Mouse (Mus musculus): ENCODE data around the gene Iars. TPM values are rescaled to one million over a fixed set of nuclear protein-coding genes. Genes with fewer than 3 reads are reported as not detected.

Iars gene
- polyA plus RNA-seq, 1 experiment from 2014 or later, result 75.3 TPM

GRCm38 (mm10) chr13:49677793-49678192 lies 4.1 kb upstream of the Iars start:
- H3K4me3 ChIP-seq (replicated peaks), result no peak overlapping the region
- no peak overlapping the region for H3K9ac ChIP-seq (replicated peaks)
- H3K4me1 ChIP-seq (replicated peaks), result peaks cover 8% of the 10 kb centered on the region
- ATAC-seq (ENCODE audit: insufficient number of reproducible peaks, insufficient read depth, low FRiP score, low TSS enrichment, low read depth), result no peak
- no peaks in the 10 kb centered on the region for H3K9me3 ChIP-seq
- no peak overlapping the region for H3K4me2 ChIP-seq
- 93% methylated on average over 2 of the region's 2 CpGs for WGBS
- no peak overlapping the region for H3K27ac ChIP-seq
- H3K27me3 ChIP-seq, result no peaks in the 10 kb centered on the region
- H3K36me3 ChIP-seq, result peaks cover 44% of the 10 kb centered on the region

- Histone ChIP-seq H3K4me3 (replicated peaks) (peak overlapping the region; percentile 59), H3K9me3 (no peaks in the 10 kb centered on the region), H3K27ac (peak overlapping the region; percentile 26; the same call in 1 of the 2 replicates), H3K27me3 (no peaks in the 10 kb centered on the region), H3K4me1 (replicated peaks) (peaks cover 20% of the 10 kb centered on the region), H3K9ac (replicated peaks) (peak overlapping the region; percentile 69), H3K36me3 (peaks cover 12% of the 10 kb centered on the region; the same call in 1 of the 2 replicates), H3K4me2 (peak overlapping the region; percentile 91)
- under 1% methylated on average over 20 of the region's 20 CpGs for WGBS
- ATAC-seq (ENCODE audit: insufficient number of reproducible peaks, insufficient read depth, low FRiP score, low TSS enrichment, low read depth), result no peak
Observed at GRCm38 (mm10) chr13:49682233-49682846, 440 bp downstream of the Iars start.

- Histone ChIP-seq H3K4me1 (replicated peaks) (peaks cover 20% of the 10 kb centered on the region), H3K27ac (no peak overlapping the region), H3K4me2 (no peak overlapping the region), H3K36me3 (peaks cover 20% of the 10 kb centered on the region), H3K9ac (replicated peaks) (no peak overlapping the region), H3K4me3 (replicated peaks) (no peak overlapping the region), H3K9me3 (no peaks in the 10 kb centered on the region), H3K27me3 (no peaks in the 10 kb centered on the region)
- ATAC-seq (ENCODE audit: insufficient number of reproducible peaks, insufficient read depth, low FRiP score, low TSS enrichment, low read depth), result no peak
- 87% methylated on average over 4 of the region's 4 CpGs for WGBS
Observed at GRCm38 (mm10) chr13:49684266-49684665, 2.4 kb downstream of the Iars start.

GRCm38 (mm10) chr13:49691056-49691455 lies 9.2 kb downstream of the Iars start:
- Histone ChIP-seq H3K27me3 (no peaks in the 10 kb centered on the region), H3K9me3 (no peaks in the 10 kb centered on the region), H3K9ac (replicated peaks) (no peak overlapping the region), H3K4me2 (no peak overlapping the region), H3K4me3 (replicated peaks) (no peak overlapping the region), H3K36me3 (peaks cover 63% of the 10 kb centered on the region), H3K4me1 (replicated peaks) (no peaks in the 10 kb centered on the region), H3K27ac (no peak overlapping the region)
- ATAC-seq (ENCODE audit: insufficient number of reproducible peaks, insufficient read depth, low FRiP score, low TSS enrichment, low read depth), result no peak
- WGBS, result 97% methylated on average over 5 of the region's 5 CpGs

GRCm38 (mm10) chr13:49703216-49703779 lies 21.4 kb downstream of the Iars start:
- no peak overlapping the region for H3K4me3 ChIP-seq (replicated peaks)
- H3K4me1 ChIP-seq (replicated peaks), result no peaks in the 10 kb centered on the region
- ATAC-seq (ENCODE audit: insufficient number of reproducible peaks, insufficient read depth, low FRiP score, low TSS enrichment, low read depth), result no peak
- no peak overlapping the region for H3K9ac ChIP-seq (replicated peaks)
- H3K27ac ChIP-seq, result no peak overlapping the region
- H3K4me2 ChIP-seq, result no peak overlapping the region
- H3K27me3 ChIP-seq, result no peaks in the 10 kb centered on the region
- no peaks in the 10 kb centered on the region for H3K9me3 ChIP-seq
- peaks cover 83% of the 10 kb centered on the region for H3K36me3 ChIP-seq
- 92% methylated on average over 11 of the region's 11 CpGs for WGBS

- Histone ChIP-seq H3K4me2 (no peak overlapping the region), H3K9me3 (no peaks in the 10 kb centered on the region), H3K36me3 (peaks cover 94% of the 10 kb centered on the region), H3K27ac (no peak overlapping the region), H3K4me1 (replicated peaks) (no peaks in the 10 kb centered on the region), H3K9ac (replicated peaks) (no peak overlapping the region), H3K4me3 (replicated peaks) (no peak overlapping the region), H3K27me3 (no peaks in the 10 kb centered on the region)
- no peak for ATAC-seq (ENCODE audit: insufficient number of reproducible peaks, insufficient read depth, low FRiP score, low TSS enrichment, low read depth)
- WGBS, result 94% methylated on average over 3 of the region's 3 CpGs
Observed at GRCm38 (mm10) chr13:49706032-49706690, 24.3 kb downstream of the Iars start.

- H3K36me3 ChIP-seq, result peaks cover 94% of the 10 kb centered on the region
- 91% methylated on average over 8 of the region's 8 CpGs for WGBS
- no peak for ATAC-seq (ENCODE audit: insufficient number of reproducible peaks, insufficient read depth, low FRiP score, low TSS enrichment, low read depth)
Observed at GRCm38 (mm10) chr13:49708311-49708710, 26.4 kb downstream of the Iars start.

GRCm38 (mm10) chr13:49712047-49712721 lies 30.3 kb downstream of the Iars start:
- no peak overlapping the region for H3K4me3 ChIP-seq (replicated peaks)
- peaks cover 94% of the 10 kb centered on the region for H3K36me3 ChIP-seq
- no peaks in the 10 kb centered on the region for H3K4me1 ChIP-seq (replicated peaks)
- H3K9me3 ChIP-seq, result no peaks in the 10 kb centered on the region
- H3K27me3 ChIP-seq, result no peaks in the 10 kb centered on the region
- H3K4me2 ChIP-seq, result no peak overlapping the region
- 93% methylated on average over 12 of the region's 12 CpGs for WGBS
- no peak overlapping the region for H3K27ac ChIP-seq
- ATAC-seq (ENCODE audit: insufficient number of reproducible peaks, insufficient read depth, low FRiP score, low TSS enrichment, low read depth), result no peak
- H3K9ac ChIP-seq (replicated peaks), result no peak overlapping the region

More at GRCm38 (mm10) chr13:49708311-49708710, 26.4 kb downstream of the Iars start:
- no peak overlapping the region for H3K4me2 ChIP-seq
- no peak overlapping the region for H3K27ac ChIP-seq
- no peaks in the 10 kb centered on the region for H3K27me3 ChIP-seq
- H3K9ac ChIP-seq (replicated peaks), result no peak overlapping the region
- H3K4me1 ChIP-seq (replicated peaks), result no peaks in the 10 kb centered on the region
- H3K9me3 ChIP-seq, result no peaks in the 10 kb centered on the region
- no peak overlapping the region for H3K4me3 ChIP-seq (replicated peaks)

GRCm38 (mm10) chr13:49719310-49719709 lies 37.4 kb downstream of the Iars start:
- ATAC-seq (ENCODE audit: insufficient number of reproducible peaks, insufficient read depth, low FRiP score, low TSS enrichment, low read depth), result no peak
- Histone ChIP-seq H3K4me1 (replicated peaks) (no peaks in the 10 kb centered on the region), H3K27ac (no peak overlapping the region), H3K36me3 (peaks cover 98% of the 10 kb centered on the region), H3K4me2 (no peak overlapping the region), H3K9me3 (no peaks in the 10 kb centered on the region), H3K9ac (replicated peaks) (no peak overlapping the region), H3K27me3 (no peaks in the 10 kb centered on the region), H3K4me3 (replicated peaks) (no peak overlapping the region)
- 89% methylated on average over 3 of the region's 3 CpGs for WGBS

- Histone ChIP-seq H3K4me3 (replicated peaks) (no peak overlapping the region), H3K27me3 (no peaks in the 10 kb centered on the region), H3K36me3 (peaks cover 43% of the 10 kb centered on the region), H3K9ac (replicated peaks) (no peak overlapping the region), H3K4me2 (no peak overlapping the region), H3K27ac (no peak overlapping the region), H3K9me3 (no peaks in the 10 kb centered on the region), H3K4me1 (replicated peaks) (no peaks in the 10 kb centered on the region)
- WGBS, result 93% methylated on average over 2 of the region's 2 CpGs
- ATAC-seq (ENCODE audit: insufficient number of reproducible peaks, insufficient read depth, low FRiP score, low TSS enrichment, low read depth), result no peak
Observed at GRCm38 (mm10) chr13:49736430-49736829, 54.5 kb downstream of the Iars start.

GRCm38 (mm10) chr13:49738011-49738410 lies 56.1 kb downstream of the Iars start:
- 87% methylated on average over 2 of the region's 2 CpGs for WGBS
- Histone ChIP-seq H3K4me2 (no peak overlapping the region), H3K27ac (no peak overlapping the region)

More at GRCm38 (mm10) chr13:49738011-49738410, 56.1 kb downstream of the Iars start:
- Histone ChIP-seq H3K4me1 (replicated peaks) (no peaks in the 10 kb centered on the region), H3K9me3 (no peaks in the 10 kb centered on the region), H3K9ac (replicated peaks) (no peak overlapping the region), H3K36me3 (peaks cover 27% of the 10 kb centered on the region), H3K27me3 (no peaks in the 10 kb centered on the region), H3K4me3 (replicated peaks) (no peak overlapping the region)
- ATAC-seq (ENCODE audit: insufficient number of reproducible peaks, insufficient read depth, low FRiP score, low TSS enrichment, low read depth), result no peak

All from limb, embryonic 12.5 days (tissue).